Mouse (Mus musculus): ENCODE results near the gene Tmem243.

GRCm38 (mm10) chr5:9124134-9124533 is 23.7 kb downstream of the Tmem243 start:
- no peak for TF ChIP-seq CTCF (IDR thresholded peaks at IDR 0.05; ENCODE audit: borderline replicate concordance, control insufficient read depth, extremely low read depth, insufficient read depth, low read length, poor library complexity)
- no peak for TF ChIP-seq POLR2A (IDR thresholded peaks at IDR 0.05; ENCODE audit: control insufficient read depth, extremely low read depth, insufficient read depth, low read length, poor library complexity)

Data from thymus, adult 2 months (tissue).